Mouse (Mus musculus) G1E (cell line): ENCODE data around the gene Plin5.

ENCODE experiments used
- CTCF ChIP-seq: IDR thresholded peaks from 2 replicates; pipeline ENCODE4 v1.5.1; 2012; ENCODE audit warnings: low read depth, low read length, inconsistent platforms, mixed read lengths
- GATA1 ChIP-seq: IDR thresholded peaks from 2 replicates; pipeline ENCODE4 v1.6.1; 2012; ENCODE audit warnings: borderline replicate concordance, low read length, inconsistent platforms, mixed read lengths
- TAL1 ChIP-seq: conservative IDR thresholded peaks from 2 replicates; pipeline ENCODE4 v1.6.1; 2012; ENCODE audit warnings: low read depth, low read length, inconsistent platforms, mixed read lengths

DNA sequence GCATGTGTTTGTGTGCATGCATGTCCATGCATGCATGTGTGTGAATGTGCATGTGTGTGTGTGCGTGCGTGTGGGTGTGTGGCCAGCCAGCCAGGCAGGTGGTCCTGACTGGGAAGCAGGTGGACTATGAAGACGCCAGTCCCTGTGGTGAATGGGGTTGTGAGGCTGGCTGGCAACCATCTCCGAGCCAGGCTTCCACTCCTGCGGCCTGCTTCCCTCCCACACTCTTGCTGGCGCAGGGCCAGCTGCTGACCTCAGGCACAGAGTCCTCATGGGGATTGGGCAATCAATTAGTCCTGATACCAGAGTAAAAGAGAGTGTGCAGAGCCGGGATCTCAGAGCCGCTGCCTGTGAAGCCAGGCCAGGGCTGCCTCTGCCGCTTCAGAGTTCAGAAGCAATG lies 36.2 kb upstream of the Plin5 start:
- TF ChIP-seq CTCF (no peak), GATA1 (no peak), TAL1 (no peak)
